Mouse (Mus musculus) splenic B cell, adult 2 months (primary cell): ENCODE data around the gene Parp6.

ENCODE experiments used
- DNase-seq: peaks from one replicate; pipeline ENCODE4 v3.0.0-alpha.2; 2011; ENCODE audit warnings: low read depth, low spot score
- H3K27me3 ChIP-seq: 2 replicates; pipeline ENCODE4 v1.6.1; 2012; ENCODE audit warnings: mild to moderate bottlenecking, low read length, moderate library complexity, mixed read lengths; ENCODE audit not compliant: control insufficient read depth, poor library complexity, insufficient read depth, severe bottlenecking
- H3K36me3 ChIP-seq: 2 replicates; pipeline ENCODE4 v1.6.1; 2012; ENCODE audit warnings: mild to moderate bottlenecking, low read length, moderate library complexity, mixed read lengths; ENCODE audit not compliant: control insufficient read depth, poor library complexity, insufficient read depth, severe bottlenecking

Gene Parp6

GRCm38 (mm10) chr9:59663226-59663625 lies 46.1 kb downstream of the Parp6 start:
- peaks cover 12% of the 10 kb centered on the region for H3K36me3 ChIP-seq
- DNase-seq: no peak

GRCm38 (mm10) chr9:59663957-59664356 lies 46.9 kb downstream of the Parp6 start:
- no peak for DNase-seq
- H3K36me3 ChIP-seq: peaks cover 15% of the 10 kb centered on the region
- no peaks in the 10 kb centered on the region for H3K27me3 ChIP-seq

More at GRCm38 (mm10) chr9:59663226-59663625, 46.1 kb downstream of the Parp6 start:
- no peaks in the 10 kb centered on the region for H3K27me3 ChIP-seq

GRCm38 (mm10) chr9:59664664-59665256 lies 47.7 kb downstream of the Parp6 start:
- no peak for DNase-seq
- peaks cover 18% of the 10 kb centered on the region for H3K36me3 ChIP-seq
- H3K27me3 ChIP-seq: no peaks in the 10 kb centered on the region

- Histone ChIP-seq H3K36me3 (peaks cover 21% of the 10 kb centered on the region), H3K27me3 (no peaks in the 10 kb centered on the region)
- DNase-seq: no peak
These were observed 48.9 kb downstream of the Parp6 start for GRCm38 (mm10) chr9:59666016-59666415.

GRCm38 (mm10) chr9:59666813-59667212 lies 49.7 kb downstream of the Parp6 start:
- no peak for DNase-seq
- Histone ChIP-seq H3K27me3 (no peaks in the 10 kb centered on the region), H3K36me3 (peaks cover 21% of the 10 kb centered on the region)

- DNase-seq: no peak
- Histone ChIP-seq H3K36me3 (peaks cover 22% of the 10 kb centered on the region), H3K27me3 (no peaks in the 10 kb centered on the region)
These were observed 50.2 kb downstream of the Parp6 start for GRCm38 (mm10) chr9:59667250-59667649.

- H3K27me3 ChIP-seq: no peaks in the 10 kb centered on the region
- DNase-seq: no peak
- H3K36me3 ChIP-seq: peaks cover 25% of the 10 kb centered on the region
These were observed 50.8 kb downstream of the Parp6 start for GRCm38 (mm10) chr9:59667904-59668303.

GRCm38 (mm10) chr9:59668473-59668872 lies 51.4 kb downstream of the Parp6 start:
- no peak for DNase-seq
- Histone ChIP-seq H3K36me3 (peaks cover 23% of the 10 kb centered on the region), H3K27me3 (no peaks in the 10 kb centered on the region)

GRCm38 (mm10) chr9:59669172-59669571 lies 52.1 kb downstream of the Parp6 start:
- no peak for DNase-seq
- H3K27me3 ChIP-seq: no peaks in the 10 kb centered on the region
- H3K36me3 ChIP-seq: peaks cover 23% of the 10 kb centered on the region

GRCm38 (mm10) chr9:59672195-59672894 lies 55.3 kb downstream of the Parp6 start:
- no peak for DNase-seq
- Histone ChIP-seq H3K27me3 (no peaks in the 10 kb centered on the region), H3K36me3 (peaks cover 23% of the 10 kb centered on the region)

- no peak for DNase-seq
- peaks cover 28% of the 10 kb centered on the region for H3K36me3 ChIP-seq
- H3K27me3 ChIP-seq: no peaks in the 10 kb centered on the region
These were observed 56.3 kb downstream of the Parp6 start for GRCm38 (mm10) chr9:59673427-59673826.

GRCm38 (mm10) chr9:59675598-59675997 lies 58.5 kb downstream of the Parp6 start:
- DNase-seq: no peak
- Histone ChIP-seq H3K36me3 (peaks cover 23% of the 10 kb centered on the region), H3K27me3 (no peaks in the 10 kb centered on the region)

GRCm38 (mm10) chr9:59678313-59678712 lies 61.2 kb downstream of the Parp6 start:
- Histone ChIP-seq H3K27me3 (peaks cover 2% of the 10 kb centered on the region; the same call in 1 of the 2 replicates), H3K36me3 (peaks cover 19% of the 10 kb centered on the region)
- peak; percentile 62 for DNase-seq

GRCm38 (mm10) chr9:59679678-59680533 lies 62.8 kb downstream of the Parp6 start, which contains the start of gene Gramd2:
Gene Gramd2 (plus strand): TSS chr9:59680144.
- H3K27me3 ChIP-seq: peaks cover 2% of the 10 kb centered on the region; the same call in 1 of the 2 replicates
- peaks cover 17% of the 10 kb centered on the region for H3K36me3 ChIP-seq
- peak; percentile 30 for DNase-seq

- Histone ChIP-seq H3K27me3 (peaks cover 2% of the 10 kb centered on the region; the same call in 1 of the 2 replicates), H3K36me3 (peaks cover 15% of the 10 kb centered on the region)
- no peak for DNase-seq
These were observed 63.4 kb downstream of the Parp6 start for GRCm38 (mm10) chr9:59680534-59680875.
